Mouse (Mus musculus): ENCODE measurements at regions not wholly inside any gene's neighbourhood (a gene's known extent, or its start where the extent isn't known, plus 50 kb on each side); places are given as distances from the start of the nearest gene placed in this dataset.

GRCm38 (mm10) chr6:24263796-24264195, 95.9 kb upstream of the Slc13a1 start:
- no peak for DNase-seq (ENCODE audit: low spot score)

DNA sequence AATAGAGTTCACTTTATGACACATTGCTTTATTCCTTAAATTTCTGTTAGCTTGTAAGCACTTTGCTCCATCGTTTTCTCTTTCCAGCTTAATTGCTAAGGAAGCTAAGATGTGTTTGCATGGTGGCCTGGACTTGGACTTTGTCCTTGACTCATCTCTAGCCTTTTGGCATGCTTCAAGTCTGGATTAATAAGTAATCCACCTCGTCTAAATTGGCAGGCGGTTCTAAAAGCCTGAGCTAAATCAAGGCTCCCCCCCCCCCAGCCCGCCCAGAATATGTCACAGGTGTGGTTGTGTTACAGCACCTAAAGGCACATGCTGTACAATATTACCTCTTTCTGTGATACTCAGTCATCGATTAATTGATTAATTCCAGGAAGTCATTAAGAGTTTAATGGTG, 94.7 kb upstream of the Slc13a1 start:
- DNase-seq (ENCODE audit: low spot score) = no peak

DNA sequence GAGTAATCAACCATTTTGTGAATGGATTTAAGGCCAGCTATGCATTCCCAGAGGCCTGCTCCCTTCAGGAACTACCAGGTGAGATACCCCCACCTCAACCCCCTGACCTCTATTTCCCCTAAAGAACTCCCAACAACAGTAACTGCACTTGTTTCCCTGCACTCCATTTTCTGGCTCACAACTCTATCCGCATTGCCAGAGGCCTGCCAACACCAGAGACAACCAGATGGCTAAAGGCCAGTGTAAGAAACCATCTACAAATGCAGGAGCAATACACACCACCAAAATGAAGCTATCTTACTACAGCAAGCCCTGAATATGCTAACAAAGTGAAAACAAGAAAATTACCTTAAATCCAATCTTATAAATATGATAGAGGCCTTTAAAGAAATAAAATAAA, 77.7 kb upstream of the Slc13a1 start:
- DNase-seq (ENCODE audit: low spot score) = no peak

- DNase-seq (ENCODE audit: low spot score) = no peak
These were observed 70.6 kb upstream of the Slc13a1 start for GRCm38 (mm10) chr6:24238541-24238940.

DNA sequence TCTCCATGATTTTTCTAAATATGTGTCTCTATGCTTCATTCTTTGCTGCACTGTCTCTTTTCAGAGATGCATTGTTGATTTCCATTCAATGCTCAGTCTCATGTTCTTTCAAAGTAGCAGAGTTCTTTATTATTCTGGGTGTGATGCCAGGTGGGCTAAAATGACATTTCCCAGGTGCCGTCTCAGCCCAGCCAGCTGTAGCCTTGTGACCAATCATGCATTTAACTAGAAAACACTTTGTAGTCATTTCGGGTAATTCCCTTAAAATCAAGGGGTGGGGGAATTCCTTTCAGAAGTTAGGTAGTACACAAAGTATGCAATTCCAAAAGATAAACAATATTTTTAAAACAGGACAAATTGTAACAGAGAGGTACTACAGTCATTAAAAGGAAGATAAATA, 70.2 kb upstream of the Slc13a1 start:
- no peak for DNase-seq (ENCODE audit: low spot score)

DNA sequence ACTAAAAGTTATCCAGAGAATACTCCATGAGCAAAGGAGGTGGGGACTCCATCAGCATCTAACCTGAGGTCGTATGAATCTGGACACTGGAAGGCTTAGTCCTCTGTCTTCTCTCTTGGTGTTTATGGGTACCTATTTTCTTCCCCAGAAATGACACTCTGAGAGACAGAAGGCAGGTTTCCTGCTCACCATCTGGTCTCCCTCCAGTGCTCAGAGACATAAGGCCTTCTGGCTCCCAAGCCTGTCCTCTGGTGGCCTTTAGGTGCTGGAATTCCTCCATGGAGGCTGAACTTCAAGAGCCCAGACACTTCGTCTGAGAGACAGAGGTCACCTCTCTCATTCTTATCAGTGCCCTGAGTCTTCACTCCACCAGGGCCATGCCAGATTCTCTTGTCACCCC, 65.7 kb upstream of the Slc13a1 start:
- no peak for DNase-seq (ENCODE audit: low spot score)

- no peak for DNase-seq (ENCODE audit: low spot score)
These were observed 52.7 kb upstream of the Slc13a1 start for GRCm38 (mm10) chr6:24220589-24220988.

GRCm38 (mm10) chr6:24219882-24220522, 52.1 kb upstream of the Slc13a1 start:
- DNase-seq (ENCODE audit: low spot score) = no peak
